In the genomic region with DNA sequence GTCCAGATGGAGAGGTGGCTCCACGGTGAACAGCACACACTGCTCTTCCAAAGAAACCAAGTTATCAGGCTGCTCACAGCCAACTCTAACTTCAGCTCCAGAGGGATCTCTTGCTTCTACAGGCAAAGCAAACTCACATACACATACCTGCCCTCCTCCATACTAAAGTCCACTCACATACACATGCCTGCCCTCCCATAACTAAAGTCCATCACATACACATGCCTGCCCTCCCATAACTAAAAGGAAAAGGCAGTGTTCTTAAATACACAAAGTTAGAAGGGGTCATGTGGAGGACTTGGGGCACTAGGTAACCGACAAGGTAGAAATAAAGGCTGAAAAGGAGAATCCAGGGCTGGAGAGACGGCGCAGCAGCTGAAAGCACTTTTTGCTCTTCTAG, we compare ENCODE assay signal across 19 mouse cellular contexts.
"Had no signal": no experiment of that assay in that cellular context is flagged by ENCODE, and none has a peak within 500 bp of the region (broad histone marks: within the 10 kb centered on the region; RNA-seq: fewer than 3 reads in every experiment).

No protein-coding gene starts in this region.

- H3K27ac ChIP-seq: hindbrain, postnatal 0 days; layer of hippocampus, adult 2 months; liver, embryonic 13.5 days; midbrain, embryonic 12.5 days; midbrain, embryonic 15.5 days; neural tube, embryonic 12.5 days had no signal

- H3K4me1 ChIP-seq: midbrain, embryonic 12.5 days; midbrain, embryonic 15.5 days; neural tube, embryonic 12.5 days had no signal

- H3K9ac ChIP-seq: liver, embryonic 13.5 days; midbrain, embryonic 12.5 days; midbrain, embryonic 15.5 days; neural tube, embryonic 12.5 days had no signal

- DNase-seq: kidney, adult 18-20 months; kidney, adult 9 months; kidney, postnatal 25 days; layer of hippocampus, adult 9-11 months; liver, embryonic 13.5 days; lung, adult 2 months; lung, postnatal 14 days; lung, postnatal 4 days; retina, postnatal 1 day; right cerebral cortex, postnatal 25 days; thymus, adult 2 months; thymus, postnatal 14 days; thymus, postnatal 4 days had no signal

- ATAC-seq: hindbrain, postnatal 0 days; inflammation-experienced regulatory T-cells, adult 6 months; midbrain, embryonic 15.5 days had no signal

- H3K9me3 ChIP-seq: liver, embryonic 13.5 days; midbrain, embryonic 12.5 days; midbrain, embryonic 15.5 days; neural tube, embryonic 12.5 days had no signal

- H3K27me3 ChIP-seq: liver, embryonic 13.5 days; midbrain, embryonic 12.5 days; midbrain, embryonic 15.5 days; neural tube, embryonic 12.5 days had no signal

- H3K4me3 ChIP-seq: layer of hippocampus, adult 2 months; liver, embryonic 13.5 days; midbrain, embryonic 12.5 days; midbrain, embryonic 15.5 days; neural tube, embryonic 12.5 days had no signal

- H3K4me2 ChIP-seq: liver, embryonic 13.5 days; midbrain, embryonic 12.5 days; midbrain, embryonic 15.5 days; neural tube, embryonic 12.5 days had no signal
